Comparison of ENCODE assay signal across 22 mouse cellular contexts in genomic region chr16:10351050-10351636, GRCm38 (mm10). TPM values are rescaled to one million over a fixed set of nuclear protein-coding genes. Genes with fewer than 3 reads are reported as not detected.
A peak's percentile ranks its signal among the peaks of the same experiment; 100 is the strongest.
DNase-seq lines count a peak whose midpoint lies in the region; ATAC-seq and TF ChIP-seq lines count a peak whose summit lies in the region.
"Had no signal": no experiment of that assay in that cellular context is flagged by ENCODE, and none has a peak within 500 bp of the region (broad histone marks: within the 10 kb centered on the region; RNA-seq: fewer than 3 reads in every experiment).

No protein-coding gene starts in this region.

- H3K9ac ChIP-seq in kidney, postnatal 0 days (ENCODE audit: low read depth, low read length), result no peak overlapping the region
- no peak overlapping the region for H3K9ac ChIP-seq in kidney, embryonic 16.5 days (replicated peaks; ENCODE audit: low read length)
- no peak overlapping the region for H3K9ac ChIP-seq in midbrain, embryonic 15.5 days
- H3K9ac ChIP-seq: embryonic facial prominence, embryonic 12.5 days; limb, embryonic 15.5 days had no signal

- TF ChIP-seq CTCF in kidney, postnatal 0 days (IDR thresholded peaks at IDR 0.05; ENCODE audit: low read depth), result no peak

- H3K27ac ChIP-seq in kidney, postnatal 0 days, result no peak overlapping the region
- no peak overlapping the region for H3K27ac ChIP-seq in kidney, embryonic 16.5 days (ENCODE audit: low read length)
- no peak overlapping the region for H3K27ac ChIP-seq in midbrain, embryonic 15.5 days
- H3K27ac ChIP-seq: embryonic facial prominence, embryonic 12.5 days; limb, embryonic 15.5 days; midbrain, embryonic 10.5 days had no signal

- H3K4me1 ChIP-seq in kidney, postnatal 0 days (replicated peaks; ENCODE audit: insufficient read depth, low read length), result no peaks in the 10 kb centered on the region
- H3K4me1 ChIP-seq in kidney, embryonic 16.5 days (ENCODE audit: insufficient read depth, low read length), result no peaks in the 10 kb centered on the region
- no peaks in the 10 kb centered on the region for H3K4me1 ChIP-seq in midbrain, embryonic 15.5 days
- H3K4me1 ChIP-seq: embryonic facial prominence, embryonic 12.5 days; midbrain, embryonic 10.5 days had no signal

- no peaks in the 10 kb centered on the region for H3K9me3 ChIP-seq in kidney, postnatal 0 days (replicated peaks; ENCODE audit: low read length)
- no peaks in the 10 kb centered on the region for H3K9me3 ChIP-seq in kidney, embryonic 16.5 days (ENCODE audit: low read length)
- H3K9me3 ChIP-seq in midbrain, embryonic 15.5 days, result no peaks in the 10 kb centered on the region
- H3K9me3 ChIP-seq: embryonic facial prominence, embryonic 12.5 days; limb, embryonic 15.5 days; midbrain, embryonic 10.5 days had no signal

- ATAC-seq in kidney, postnatal 0 days (replicated peaks; ENCODE audit: low FRiP score, low read depth), result peak; percentile 44; the same call in 1 of the 2 replicates
- no peak for ATAC-seq in kidney, embryonic 16.5 days (ENCODE audit: low FRiP score, low TSS enrichment)
- no peak for ATAC-seq in midbrain, embryonic 15.5 days (replicated peaks)
- ATAC-seq: activated CD4-positive, CD25-positive, alpha-beta regulatory T cell, adult 4 months; forebrain, embryonic 16.5 days had no signal

- no peak overlapping the region for H3K4me3 ChIP-seq in kidney, postnatal 0 days (replicated peaks; ENCODE audit: low read depth, low read length)
- no peak overlapping the region for H3K4me3 ChIP-seq in kidney, embryonic 16.5 days (ENCODE audit: low read length)
- H3K4me3 ChIP-seq in midbrain, embryonic 15.5 days, result no peak overlapping the region
- H3K4me3 ChIP-seq: embryonic facial prominence, embryonic 12.5 days; limb, embryonic 15.5 days; midbrain, embryonic 10.5 days had no signal

- no peak overlapping the region for H3K4me2 ChIP-seq in kidney, postnatal 0 days (ENCODE audit: low read length)
- H3K4me2 ChIP-seq in kidney, embryonic 16.5 days (replicated peaks; ENCODE audit: low read depth, low read length), result no peak overlapping the region
- H3K4me2 ChIP-seq in midbrain, embryonic 15.5 days, result no peak overlapping the region
- H3K4me2 ChIP-seq: embryonic facial prominence, embryonic 12.5 days; limb, embryonic 15.5 days had no signal

- H3K36me3 ChIP-seq in kidney, postnatal 0 days (ENCODE audit: insufficient read depth, low read length), result no peaks in the 10 kb centered on the region
- no peaks in the 10 kb centered on the region for H3K36me3 ChIP-seq in kidney, embryonic 16.5 days (ENCODE audit: insufficient read depth, low read length)
- no peaks in the 10 kb centered on the region for H3K36me3 ChIP-seq in midbrain, embryonic 15.5 days (replicated peaks)
- H3K36me3 ChIP-seq: embryonic facial prominence, embryonic 12.5 days; limb, embryonic 15.5 days; midbrain, embryonic 10.5 days had no signal

- H3K27me3 ChIP-seq in kidney, postnatal 0 days (ENCODE audit: insufficient read depth, low read length), result no peaks in the 10 kb centered on the region
- no peaks in the 10 kb centered on the region for H3K27me3 ChIP-seq in kidney, embryonic 16.5 days (ENCODE audit: insufficient read depth, low read length)
- no peaks in the 10 kb centered on the region for H3K27me3 ChIP-seq in midbrain, embryonic 15.5 days (replicated peaks)
- H3K27me3 ChIP-seq: embryonic facial prominence, embryonic 12.5 days; limb, embryonic 15.5 days had no signal

- peak; percentile 37 for DNase-seq in kidney, postnatal 0 days (ENCODE audit: low spot score)
- peak; percentile 65 for DNase-seq in heart, postnatal 4 days
- peak; percentile 59 for DNase-seq in lung, postnatal 14 days
- no peak for DNase-seq in cerebellum, adult 9-11 months
- no peak for DNase-seq in urinary bladder, adult 18-20 months (ENCODE audit: low spot score in 2 of 2)
- DNase-seq: adrenal gland, postnatal 25 days; cerebellum, adult 18-20 months; kidney, adult 2 months; kidney, postnatal 36 days; layer of hippocampus, adult 9-11 months; right cerebral cortex, postnatal 14 days; thymus, postnatal 25 days had no signal

- 38% methylated on average over 9 of the region's 9 CpGs for WGBS in kidney, postnatal 0 days
- WGBS in kidney, embryonic 16.5 days, result 48% methylated on average over 9 of the region's 9 CpGs
- 68% methylated on average over 9 of the region's 9 CpGs for WGBS in midbrain, embryonic 15.5 days

RNA-seq across cellular contexts. Expression of gene Emp2, which starts 37.4 kb away (rescaled TPM):
- polyA plus RNA-seq in kidney, postnatal 0 days (2015; fragmentation: Nextera tagmentation; extraction: Ambion mirVana), result 17.6 and 19.7 TPM in 2 replicates
- polyA plus RNA-seq in kidney, embryonic 16.5 days (2015; fragmentation: Nextera tagmentation; extraction: Ambion mirVana), result 24.6 and 28.7 TPM in 2 replicates
- 10 to 100 TPM; 41.5 to 42.5 TPM for total RNA-seq in heart, postnatal 4 days (2021)
- 10.7 and 11.0 TPM in 2 replicates for polyA plus RNA-seq in midbrain, embryonic 15.5 days (2015; fragmentation: Nextera tagmentation; extraction: Ambion mirVana)
- total RNA-seq: monocyte, adult 5-6 weeks had no signal

RNA-seq across cellular contexts. Expression of gene Tekt5, which starts 44.1 kb away (rescaled TPM):
- polyA plus RNA-seq in kidney, postnatal 0 days (2015; fragmentation: Nextera tagmentation; extraction: Ambion mirVana), result 1.1 and 1.2 TPM in 2 replicates
- 0.70 and 0.87 TPM in 2 replicates for polyA plus RNA-seq in kidney, embryonic 16.5 days (2015; fragmentation: Nextera tagmentation; extraction: Ambion mirVana)
- total RNA-seq in heart, postnatal 4 days (2021), result under 1 TPM; 0.33 to 0.34 TPM
- 12.1 and 13.3 TPM in 2 replicates for polyA plus RNA-seq in midbrain, embryonic 15.5 days (2015; fragmentation: Nextera tagmentation; extraction: Ambion mirVana)
- total RNA-seq: adrenal gland, postnatal 25 days; gastrocnemius, adult 18-20 months; heart, adult 18-20 months; monocyte, adult 5-6 weeks had no signal
- polyA plus RNA-seq: activated CD4-positive, CD25-positive, alpha-beta regulatory T cell, adult 4 months; embryonic facial prominence, embryonic 12.5 days; midbrain, embryonic 10.5 days had no signal

Comparison
In these comparisons a context has a peak if more than half of its experiments do, and no peak if none do; other contexts are left out.
1. DNase-seq: peak in kidney, postnatal 0 days (single experiment), heart, postnatal 4 days (single experiment) and lung, postnatal 14 days (single experiment); none in cerebellum, adult 9-11 months (single experiment) and urinary bladder, adult 18-20 months (0 of 2).